Mouse (Mus musculus): ENCODE measurements around the gene Pigq. TPM values are rescaled to one million over a fixed set of nuclear protein-coding genes. Genes with fewer than 3 reads are reported as not detected.

The Pigq gene
- 10 to 100 TPM; 24.1 to 27.4 TPM for total RNA-seq (2021)
- long read RNA-seq, experiment 1, transcript Pigq-201 (11 exons, 3,173 nt): major isoform, 6 of 13 reads
- long read RNA-seq, experiment 1, partial matches to known transcripts: 3 of 13 reads
- long read RNA-seq, experiment 1, other reads (novel, unspliced or antisense): 2 of 13 reads
- long read RNA-seq, experiment 2, transcript Pigq-201 (11 exons, 3,173 nt): major isoform, 8 of 16 reads
- long read RNA-seq, experiment 2, partial matches to known transcripts: 2 of 16 reads
- long read RNA-seq, experiment 2, other reads (novel, unspliced or antisense): 6 of 16 reads

DNA sequence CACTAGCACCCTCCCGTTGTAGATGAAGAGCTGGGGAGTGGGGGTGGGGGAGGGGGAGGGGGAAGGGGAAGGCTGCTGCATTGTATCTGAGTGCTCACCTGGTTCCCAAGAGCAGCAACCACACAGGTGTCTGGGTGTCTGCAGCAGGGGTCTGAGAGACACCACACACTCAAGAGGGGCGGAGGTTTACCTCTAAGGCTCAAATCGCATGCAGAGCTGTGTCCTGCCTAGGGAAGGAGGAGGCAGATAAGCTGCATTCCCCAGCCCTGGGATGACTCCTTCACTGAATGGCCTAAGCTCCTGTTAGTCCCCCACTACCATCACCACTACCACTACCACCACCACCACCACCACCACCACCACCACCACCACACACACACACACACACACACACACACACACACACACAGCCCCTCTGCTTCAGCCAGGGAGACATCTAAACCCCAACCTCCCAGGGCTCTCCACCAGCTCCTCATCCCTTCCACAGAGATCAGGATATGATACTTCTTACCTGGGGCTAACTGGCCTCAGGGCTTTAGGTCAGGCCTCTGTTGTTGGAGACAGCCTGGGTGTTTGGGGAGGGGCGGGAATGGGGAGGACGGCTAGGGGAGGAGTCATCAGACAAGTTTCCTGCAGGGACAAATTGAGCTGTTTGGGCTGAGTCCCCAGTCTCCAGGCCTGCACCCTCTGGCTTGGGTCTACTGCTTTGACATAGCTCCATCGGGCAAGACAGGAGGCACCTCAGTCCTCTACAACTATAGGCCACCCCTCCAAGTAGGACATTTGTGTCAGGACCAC is at the start of gene Pigq, which contains the start of gene Nhlrc4:
TSS of gene Pigq (minus strand) at position 571 of the 798 bp plus-strand sequence.
TSS of gene Nhlrc4 (minus strand) at position 596 of the 798 bp plus-strand sequence.
- DNase-seq: no peak
- intact Hi-C loops (cut with DNase I): no loop called here

DNA sequence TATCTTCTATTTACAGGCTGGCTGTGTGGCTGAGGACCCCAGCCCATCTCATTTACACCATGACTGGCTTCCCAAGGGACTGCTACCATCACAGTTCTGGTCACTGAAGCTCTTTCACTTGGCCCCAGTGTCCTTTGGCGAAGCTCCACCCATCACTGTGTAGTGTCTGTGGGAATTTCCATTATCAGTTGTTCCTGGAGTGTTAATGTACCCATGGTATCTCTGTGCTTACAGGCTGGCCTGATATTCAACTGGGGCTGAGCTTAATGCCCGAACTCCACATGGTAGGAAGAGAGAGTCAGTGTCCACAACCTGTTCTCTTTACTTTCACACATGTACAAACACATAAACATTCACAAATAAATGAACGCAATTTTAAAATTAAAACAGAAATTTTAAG is 48.8 kb upstream of the Pigq start:
- intact Hi-C loops (cut with DNase I): no loop called here

DNA sequence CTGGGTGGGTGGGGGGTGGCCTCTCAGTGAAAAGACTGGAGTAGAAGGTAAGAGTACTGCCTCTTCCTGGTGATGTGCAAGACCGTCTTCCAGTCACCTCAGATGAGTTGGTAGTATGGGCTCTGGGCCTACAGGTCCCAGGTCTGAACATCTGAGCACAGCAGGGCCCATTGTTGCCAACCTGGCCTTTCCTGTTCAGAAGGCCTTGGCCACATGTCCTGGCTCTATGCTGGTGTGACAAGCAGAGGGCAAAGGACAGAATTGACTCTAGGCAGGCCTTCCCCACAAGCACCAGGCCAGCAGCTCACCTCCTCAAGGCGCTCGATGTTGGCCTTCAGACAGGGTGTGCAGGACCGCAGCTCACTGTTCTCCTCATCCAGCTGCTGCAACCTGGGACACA is 47.5 kb upstream of the Pigq start:
- no peak for DNase-seq
- intact Hi-C loops (cut with DNase I): no loop called here

More for the DNA sequence above, 48.8 kb upstream of the Pigq start:
- DNase-seq: no peak

DNA sequence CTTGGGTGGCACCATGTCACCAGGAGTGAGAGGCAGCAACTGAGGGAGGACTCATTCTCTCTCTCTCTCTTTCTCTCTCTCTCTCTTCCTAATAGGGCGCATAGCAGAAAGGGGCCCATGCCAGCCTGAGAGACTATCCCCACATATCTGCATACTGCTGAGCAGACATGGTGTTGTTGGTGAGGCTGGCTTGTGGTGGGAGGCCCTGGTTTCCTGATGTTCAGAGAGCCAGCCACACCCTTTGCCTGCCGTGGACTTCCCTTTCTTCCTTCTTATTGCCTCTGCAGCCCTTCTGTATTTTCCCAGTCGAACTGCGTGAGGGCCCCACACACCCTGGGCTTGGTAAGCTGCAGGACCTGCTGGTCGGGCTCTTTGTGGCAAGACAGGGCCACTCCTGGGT is 45.6 kb upstream of the Pigq start:
- DNase-seq: no peak
- intact Hi-C loops (cut with DNase I): no loop called here

DNA sequence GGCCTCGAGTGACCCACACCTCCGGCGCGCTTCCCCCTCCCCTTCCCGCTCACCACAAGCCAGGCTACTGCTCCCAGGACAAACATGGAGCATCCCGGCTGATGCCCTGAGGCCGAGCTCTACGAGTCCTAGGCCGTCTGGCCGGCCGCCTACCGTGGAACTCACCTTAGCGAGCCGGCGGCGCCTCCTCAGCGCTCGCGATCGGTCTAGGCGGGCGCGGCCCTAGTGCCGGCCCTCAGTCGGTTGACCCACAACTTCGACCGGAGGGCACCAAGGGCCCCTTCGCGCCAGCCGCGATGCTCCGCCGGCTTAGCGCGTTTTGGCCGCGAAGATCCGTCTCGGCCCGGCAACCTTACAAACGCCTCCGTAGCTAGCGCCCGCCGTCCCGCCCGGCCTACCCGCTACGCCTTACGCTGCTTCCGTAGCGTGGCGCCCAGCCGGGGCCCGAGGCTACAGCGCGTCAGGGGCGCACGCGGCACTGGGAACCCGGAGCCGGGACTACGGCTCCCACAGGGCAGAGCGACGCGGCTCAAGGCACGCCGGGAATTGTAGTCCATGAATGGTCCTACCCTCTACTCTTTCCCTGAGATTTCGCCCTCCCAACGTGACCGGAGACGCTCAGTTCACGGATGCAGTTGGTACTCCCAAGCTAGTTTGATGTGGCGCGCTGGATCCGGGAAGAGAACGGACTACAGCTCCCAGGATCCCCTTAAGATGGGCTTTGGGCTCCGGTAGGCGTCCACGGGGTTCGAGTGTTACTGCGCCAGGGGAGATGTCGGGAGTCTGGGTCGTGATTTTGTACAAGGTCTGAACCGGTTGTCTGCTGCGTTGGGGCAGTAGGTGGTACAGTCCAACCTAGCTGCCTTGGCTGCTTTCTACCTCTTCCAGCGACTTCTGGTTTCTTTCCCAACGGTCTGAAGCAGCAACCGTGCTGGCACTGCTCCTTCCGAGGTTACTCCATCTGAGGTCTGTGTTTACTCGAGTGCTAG is 40.9 kb upstream of the Pigq start, which contains the start of gene Capn15:
TSS of gene Capn15 (minus strand) at position 491 of the 989 bp plus-strand sequence.
- intact Hi-C loops (cut with DNase I): no loop called here

DNA sequence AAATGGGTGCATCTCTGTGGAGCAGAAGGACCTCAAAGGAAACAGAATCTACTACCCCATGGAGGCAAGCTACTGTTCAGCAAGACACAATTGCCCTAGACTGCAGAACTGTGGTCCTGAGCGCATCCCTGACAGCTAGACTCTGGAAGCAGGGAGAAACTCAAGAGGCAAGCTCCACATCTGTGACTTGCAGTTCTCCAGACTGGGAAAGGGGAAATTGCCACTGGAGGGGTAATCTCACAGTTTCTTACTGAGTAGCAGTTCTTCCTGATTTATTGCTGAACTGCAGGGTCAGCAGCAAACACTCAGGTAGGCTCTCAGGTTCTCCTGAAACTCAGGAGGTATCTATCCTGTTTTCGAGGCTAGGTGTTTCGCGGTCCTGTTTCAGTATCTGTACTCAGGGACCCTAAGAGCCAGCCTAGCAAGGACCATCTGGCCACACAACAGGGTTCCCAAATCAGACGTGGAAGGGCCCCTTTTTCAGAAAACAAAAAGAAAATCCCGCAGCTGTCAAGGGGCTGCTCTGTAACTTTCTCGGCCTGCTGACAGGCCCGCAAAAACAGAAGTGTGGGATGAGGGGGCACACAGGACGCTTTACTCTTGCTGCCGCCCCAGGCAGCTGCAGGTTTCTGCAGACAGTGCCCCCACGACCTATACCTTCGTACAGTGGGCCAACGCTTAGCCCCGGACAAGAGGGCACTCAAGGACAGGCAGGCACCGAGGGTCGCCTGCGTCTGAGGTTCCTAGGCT is 40.0 kb upstream of the Pigq start:
- no peak for DNase-seq
- intact Hi-C loops (cut with DNase I): loop anchor here (5.0 kb wide), 1 partner anchor 92 kb away; no protein-coding TSS in a partner anchor

More for the DNA sequence above, 40.9 kb upstream of the Pigq start, which contains the start of gene Capn15:
- peak; percentile 85 to 89 for DNase-seq

DNA sequence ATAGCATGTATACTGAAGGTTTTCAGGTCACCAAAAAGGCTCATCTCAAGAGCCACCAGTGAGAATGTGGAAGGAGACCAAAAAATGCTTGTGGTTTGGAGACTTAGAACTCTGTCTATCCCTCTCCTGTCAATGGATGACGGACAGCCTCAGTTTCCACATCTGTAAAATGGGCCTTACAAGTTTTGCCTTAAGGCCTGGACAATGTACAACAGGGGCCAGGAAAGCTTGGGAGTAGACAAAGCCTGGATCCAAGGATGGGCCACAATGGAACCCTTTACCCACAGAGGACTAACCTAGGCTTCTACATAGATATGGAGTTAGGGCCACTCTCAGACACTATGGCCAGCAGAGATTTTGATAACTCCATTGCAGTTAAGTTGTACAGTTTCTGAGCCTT is 39.3 kb upstream of the Pigq start:
- intact Hi-C loops (cut with DNase I): loop anchor here (5.0 kb wide), 1 partner anchor 92 kb away; no protein-coding TSS in a partner anchor

DNA sequence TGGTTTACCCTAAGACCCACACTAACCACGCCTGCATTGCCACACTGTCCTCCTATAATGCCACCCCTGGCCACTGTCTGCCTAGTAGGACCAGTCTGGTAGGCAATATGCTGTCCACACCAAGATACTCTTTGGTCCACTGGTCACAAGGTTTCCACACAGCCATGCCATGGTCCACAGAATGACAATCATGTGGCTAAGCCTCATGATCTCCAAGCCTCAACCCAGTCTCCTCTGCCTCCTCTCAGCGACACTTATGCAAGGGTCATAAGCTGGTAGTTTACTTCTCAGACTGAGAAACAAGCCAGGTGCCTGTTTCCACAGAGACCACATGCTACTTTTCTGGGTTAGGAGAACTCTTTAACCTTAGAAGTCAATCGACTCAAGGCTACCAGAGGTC is 38.2 kb upstream of the Pigq start:
- no peak for DNase-seq
- intact Hi-C loops (cut with DNase I): loop anchor here (5.0 kb wide), 1 partner anchor 91 kb away; no protein-coding TSS in a partner anchor

More for the DNA sequence above, 39.3 kb upstream of the Pigq start:
- DNase-seq: no peak

DNA sequence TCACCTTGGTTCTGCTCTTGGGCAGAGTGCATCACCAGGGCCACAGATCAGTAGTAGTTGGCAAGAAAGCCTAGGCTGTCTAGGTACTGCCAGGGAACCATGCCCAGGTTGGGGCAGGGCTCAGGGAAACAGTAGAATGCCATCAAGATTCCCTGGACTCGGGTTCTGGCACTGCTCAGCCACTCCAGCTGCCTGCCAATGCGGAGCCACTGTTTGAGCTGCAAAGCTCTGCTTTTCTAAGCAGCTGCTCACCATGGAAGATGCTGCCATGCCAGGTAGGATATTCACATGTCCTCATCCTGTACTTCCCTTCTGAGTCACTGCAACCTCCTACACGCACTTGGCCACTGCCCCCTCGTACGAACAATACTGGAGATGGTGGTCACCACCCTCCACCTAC is 36.1 kb upstream of the Pigq start:
- peak; percentile 40 to 57 for DNase-seq
- intact Hi-C loops (cut with DNase I): loop anchor here (5.0 kb wide), 1 partner anchor 89 kb away; no protein-coding TSS in a partner anchor

DNA sequence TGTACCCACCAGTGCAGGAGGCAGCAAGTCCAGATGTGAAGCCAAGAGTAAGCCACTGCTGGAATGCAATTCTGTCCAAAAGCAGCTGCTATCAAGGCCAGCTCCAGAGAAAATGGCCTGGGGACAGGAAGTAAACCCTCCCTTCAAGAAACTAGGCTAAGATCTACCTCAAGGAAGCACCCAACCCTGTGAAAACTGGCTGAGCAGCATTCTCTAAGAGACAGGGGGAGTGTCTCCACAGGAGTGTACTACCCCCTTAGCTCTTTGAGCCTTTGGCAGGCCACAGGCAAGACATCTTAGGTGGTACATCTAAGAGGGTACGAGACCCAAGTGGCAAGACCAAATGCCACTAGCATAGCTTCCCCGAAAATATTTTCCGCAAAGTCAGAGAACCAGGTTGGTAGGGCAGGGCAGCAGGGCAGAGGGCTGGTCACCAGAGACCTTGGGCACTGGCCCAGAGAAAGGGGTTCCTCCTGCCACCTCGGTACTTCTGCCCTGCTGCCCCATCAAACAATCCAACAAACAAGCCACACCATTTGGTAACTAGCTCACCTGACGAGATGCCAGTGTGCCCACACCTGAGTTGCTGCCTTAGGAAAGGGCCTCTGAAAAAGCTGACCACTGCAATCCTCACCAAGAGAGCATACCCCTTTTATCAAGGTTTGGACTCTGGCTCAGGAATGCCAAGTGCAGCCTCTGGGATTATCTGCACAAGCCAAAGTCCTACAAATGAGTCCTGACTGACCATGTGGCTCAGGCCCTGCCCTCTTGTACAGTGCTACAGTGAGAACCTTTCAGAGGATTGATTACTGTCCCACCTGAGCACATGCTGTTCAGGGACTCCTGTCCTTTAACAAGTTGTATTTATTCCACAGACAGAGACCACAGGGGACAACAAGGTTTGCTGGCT is 35.3 kb upstream of the Pigq start:
- intact Hi-C loops (cut with DNase I): loop anchor here (5.0 kb wide), 1 partner anchor 88 kb away; no protein-coding TSS in a partner anchor

DNA sequence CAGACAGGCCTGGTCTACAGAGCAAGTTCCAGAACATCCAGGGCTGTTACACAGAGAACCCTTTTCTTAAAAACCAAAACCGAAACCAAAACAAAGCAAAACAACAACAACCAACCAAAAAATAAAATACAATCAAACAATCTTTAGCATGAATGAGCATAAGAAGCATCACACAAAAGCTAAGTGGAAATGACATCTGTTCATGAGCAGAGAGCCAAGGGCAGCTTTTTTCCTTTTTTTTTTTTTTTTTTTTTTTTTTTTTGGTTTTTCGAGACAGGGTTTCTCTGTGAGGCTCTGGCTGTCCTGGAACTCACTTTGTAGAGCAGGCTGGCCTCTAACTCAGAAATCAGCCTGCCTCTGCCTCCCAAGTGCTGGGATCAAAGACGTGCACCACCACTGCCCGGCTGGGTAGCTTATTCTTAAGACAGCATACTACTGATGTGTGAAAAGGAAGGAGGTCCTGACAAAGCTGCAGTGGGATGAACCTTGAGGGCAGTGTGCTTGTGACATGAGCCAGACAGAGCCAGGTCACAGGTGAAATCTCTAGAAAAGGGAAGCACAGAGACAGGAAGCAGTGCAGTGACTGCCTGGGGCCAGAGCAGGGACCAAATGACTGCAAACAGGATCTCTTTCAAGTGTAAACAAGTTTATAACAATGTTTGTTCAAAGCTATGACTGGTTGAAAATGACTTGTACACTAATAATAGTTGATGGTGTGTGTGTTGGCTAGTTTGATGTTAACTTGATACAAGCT is 26.4 kb upstream of the Pigq start:
- DNase-seq: no peak
- intact Hi-C loops (cut with DNase I): no loop called here

More for the DNA sequence above, 35.3 kb upstream of the Pigq start:
- no peak for DNase-seq

DNA sequence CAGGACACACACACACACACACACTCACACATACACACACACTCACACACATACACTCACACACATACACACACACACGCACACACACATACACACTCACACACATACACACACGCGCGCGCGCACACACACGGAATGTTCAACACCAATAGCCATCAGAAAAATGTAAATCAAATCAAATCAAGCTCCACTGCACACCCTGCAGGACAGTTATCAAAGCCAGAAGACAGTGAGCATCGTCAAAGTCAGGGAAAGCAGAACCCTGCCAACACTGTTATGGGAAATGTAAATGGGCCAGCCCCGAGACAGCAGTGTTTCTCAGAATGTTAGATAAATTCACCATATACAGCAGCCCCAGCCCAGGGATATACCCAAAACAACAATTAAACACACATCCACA is 25.7 kb upstream of the Pigq start:
- DNase-seq: no peak
- intact Hi-C loops (cut with DNase I): no loop called here

DNA sequence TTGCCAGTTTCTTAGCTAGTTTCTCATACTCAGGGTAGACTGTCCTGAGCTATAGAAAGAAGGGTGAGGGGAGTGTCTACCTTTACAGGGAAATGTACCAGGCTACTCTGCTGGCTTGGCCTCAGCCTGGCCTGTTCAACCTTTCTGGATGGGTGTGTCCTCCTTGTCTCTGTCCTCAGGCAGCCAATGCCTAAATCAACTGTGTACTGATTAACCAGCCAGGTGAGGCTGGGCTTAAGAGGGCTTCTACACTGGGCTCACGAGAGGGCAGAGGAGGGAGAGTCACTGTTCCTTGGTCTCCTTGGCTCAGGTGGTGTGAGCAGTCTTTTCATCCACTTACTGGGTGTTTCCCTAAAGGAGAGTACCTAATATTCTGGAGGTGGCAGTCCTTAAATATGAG is 23.4 kb upstream of the Pigq start:
- intact Hi-C loops (cut with DNase I): no loop called here

DNA sequence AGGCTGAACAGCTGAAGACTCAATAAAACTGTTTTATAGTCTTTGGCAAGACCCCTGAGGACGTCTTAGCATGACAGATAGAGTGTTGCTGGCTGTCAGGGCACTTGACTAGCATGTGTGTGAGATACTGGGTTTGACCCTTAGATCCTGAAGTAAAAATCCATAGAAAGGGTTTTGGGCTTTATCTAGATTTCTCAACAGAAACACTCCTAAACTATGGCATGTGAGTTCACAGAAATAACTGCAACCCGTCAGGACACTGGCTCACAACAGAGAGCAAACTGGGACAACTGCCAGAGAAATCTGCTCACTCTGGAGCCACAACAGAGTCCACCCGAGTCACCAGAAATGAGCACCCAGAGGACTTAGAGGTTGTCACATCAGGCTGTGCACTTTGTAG is 22.9 kb upstream of the Pigq start:
- intact Hi-C loops (cut with DNase I): no loop called here
- no peak for DNase-seq

More for the DNA sequence above, 23.4 kb upstream of the Pigq start:
- DNase-seq: no peak

DNA sequence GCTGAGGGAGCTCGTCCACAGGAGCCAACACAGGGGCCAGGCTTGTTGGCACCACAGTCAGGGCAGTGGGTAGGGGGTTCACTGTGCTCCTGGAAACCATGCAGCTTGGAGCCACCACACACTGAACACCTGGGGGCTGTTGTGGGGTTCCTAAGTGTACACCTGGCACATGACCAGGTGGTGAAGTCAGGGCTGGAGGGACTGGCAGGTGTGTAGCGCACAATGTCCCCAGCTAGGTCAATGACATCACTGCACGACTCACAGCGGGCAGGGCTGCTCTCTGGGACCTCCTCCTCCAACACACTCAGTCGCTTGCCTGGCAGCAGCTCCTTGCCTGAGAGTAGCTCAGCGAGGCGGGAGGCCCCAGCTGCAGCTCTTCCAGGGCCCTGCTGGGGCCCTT is 19.5 kb upstream of the Pigq start:
- intact Hi-C loops (cut with DNase I): no loop called here
- no peak for DNase-seq

DNA sequence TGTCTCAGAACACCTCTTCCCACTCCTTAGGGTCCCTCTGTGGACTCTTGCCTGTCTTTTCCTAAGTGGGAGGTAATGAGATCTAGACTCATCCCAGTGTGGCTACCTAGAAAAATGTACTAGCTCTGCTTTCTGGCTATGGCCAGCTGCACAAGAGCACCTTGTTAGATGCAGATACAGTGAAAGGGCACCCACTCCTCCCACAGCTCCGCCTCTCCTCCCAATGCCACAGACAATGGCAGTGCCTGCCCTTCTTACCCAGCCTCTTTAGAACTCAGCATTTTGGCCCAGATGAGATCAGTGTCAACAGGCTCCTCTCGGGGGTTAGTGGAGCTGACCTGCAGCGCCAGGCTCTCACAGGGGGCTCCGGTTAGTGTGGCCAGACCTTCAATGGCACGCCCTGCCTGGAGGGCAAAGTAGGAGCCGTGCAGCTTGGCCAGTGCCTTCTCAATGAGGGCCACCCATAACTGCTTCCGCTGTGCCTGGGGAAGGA is 17.7 kb upstream of the Pigq start:
- intact Hi-C loops (cut with DNase I): no loop called here

DNA sequence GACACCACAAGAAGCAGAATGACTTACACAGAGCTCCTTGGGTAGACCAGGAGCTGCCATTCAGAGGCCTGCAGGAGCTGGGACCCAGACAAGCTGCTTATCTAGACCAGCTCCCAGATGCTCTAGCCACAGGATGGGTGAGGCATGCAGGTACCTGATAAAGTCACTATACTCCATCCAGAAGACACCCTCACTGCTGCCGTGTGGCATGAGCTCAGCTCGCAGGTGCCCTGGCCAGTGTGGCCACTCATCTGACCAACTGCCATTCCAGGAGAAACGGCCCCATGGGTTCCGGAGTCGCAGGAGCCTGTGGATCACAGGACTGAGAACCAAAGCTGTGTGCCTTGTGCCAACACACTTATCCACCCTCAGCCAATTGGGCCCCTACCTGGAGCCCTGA is 16.8 kb upstream of the Pigq start:
- intact Hi-C loops (cut with DNase I): no loop called here

More for the DNA sequence above, 17.7 kb upstream of the Pigq start:
- no peak for DNase-seq

More for the DNA sequence above, 16.8 kb upstream of the Pigq start:
- no peak for DNase-seq
